Mouse (Mus musculus): ENCODE results near the gene Zfyve1.

GRCm38 (mm10) chr12:83632680-83633025 lies 35.6 kb upstream of the Zfyve1 start:
- no peak for TF ChIP-seq EP300 (optimal IDR thresholded peaks at IDR 0.05)
- TF ChIP-seq CTCF (IDR thresholded peaks at IDR 0.05; ENCODE audit: low read depth): no peak

Measured in stomach, postnatal 0 days (tissue).